Mouse (Mus musculus) R1 (cell line): ENCODE results near the gene Lrrc25.
"Not testable (repeated sequence)": the region's sequence is repeated elsewhere in the genome, so short reads cannot be mapped to it uniquely, and the experiment has no call there.

Source experiments
- DNase-seq: peaks from one replicate; pipeline ENCODE4 v3.0.0-alpha.2; 2018; ENCODE audit warnings: low read depth, low spot score

Lrrc25 gene

DNA sequence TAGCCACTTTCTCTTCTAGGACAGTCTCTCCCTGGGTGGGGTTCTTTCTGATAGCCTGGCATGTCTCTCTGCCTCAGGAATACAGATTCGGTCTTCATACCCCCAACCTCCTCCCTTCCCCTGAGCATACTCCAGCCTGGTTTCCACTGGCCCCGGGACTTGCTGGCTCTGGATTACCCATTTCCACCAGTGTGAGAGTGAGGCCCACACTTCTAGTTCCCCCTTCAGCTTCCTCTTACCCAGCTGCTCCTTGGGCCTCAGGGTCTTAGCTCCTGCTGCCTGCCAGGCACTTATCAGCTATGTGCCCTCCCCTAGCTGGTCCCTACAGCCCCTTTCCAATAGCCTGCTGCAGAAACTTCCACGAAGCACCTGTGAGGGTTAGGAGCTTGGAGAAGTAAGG, at the start of gene Lrrc25:
TSS of gene Lrrc25 (plus strand) at position 262 of the 400 bp plus-strand sequence.
- DNase-seq, result no peak

DNA sequence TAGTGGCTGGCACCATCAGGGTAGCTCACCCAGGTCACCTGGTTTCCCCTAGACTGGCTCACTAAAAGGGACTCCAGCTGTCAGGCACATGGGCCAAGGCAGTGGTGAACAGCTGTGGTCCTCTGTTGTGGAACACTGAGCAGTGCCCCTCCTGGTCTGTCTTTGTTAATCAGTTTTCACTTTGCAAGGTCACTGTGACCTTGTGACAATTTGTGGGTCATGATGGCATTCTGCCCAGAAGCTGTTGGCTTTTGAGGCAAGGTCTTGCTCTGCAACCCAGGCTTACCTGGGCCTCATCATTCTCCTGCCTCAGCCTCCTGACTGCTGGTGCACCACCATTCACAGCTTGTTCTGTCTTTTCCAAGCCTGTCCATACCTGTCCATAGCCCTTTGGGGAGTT, 45.6 kb upstream of the Lrrc25 start:
- no peak for DNase-seq

GRCm38 (mm10) chr8:70570990-70571389, 45.0 kb upstream of the Lrrc25 start:
- DNase-seq, result no peak

- DNase-seq, result no peak
Measured at GRCm38 (mm10) chr8:70574302-70574701, 41.7 kb upstream of the Lrrc25 start.

GRCm38 (mm10) chr8:70574915-70575314, 41.0 kb upstream of the Lrrc25 start:
- peak; percentile 37 for DNase-seq

- DNase-seq, result no peak
Measured at GRCm38 (mm10) chr8:70577207-70577606, 38.7 kb upstream of the Lrrc25 start.

GRCm38 (mm10) chr8:70583476-70584387, 32.2 kb upstream of the Lrrc25 start:
- no peak for DNase-seq

- DNase-seq, result no peak
Measured at GRCm38 (mm10) chr8:70584606-70585257, 31.2 kb upstream of the Lrrc25 start.

GRCm38 (mm10) chr8:70585258-70585652, 30.7 kb upstream of the Lrrc25 start:
- DNase-seq, result peak; percentile 65

DNA sequence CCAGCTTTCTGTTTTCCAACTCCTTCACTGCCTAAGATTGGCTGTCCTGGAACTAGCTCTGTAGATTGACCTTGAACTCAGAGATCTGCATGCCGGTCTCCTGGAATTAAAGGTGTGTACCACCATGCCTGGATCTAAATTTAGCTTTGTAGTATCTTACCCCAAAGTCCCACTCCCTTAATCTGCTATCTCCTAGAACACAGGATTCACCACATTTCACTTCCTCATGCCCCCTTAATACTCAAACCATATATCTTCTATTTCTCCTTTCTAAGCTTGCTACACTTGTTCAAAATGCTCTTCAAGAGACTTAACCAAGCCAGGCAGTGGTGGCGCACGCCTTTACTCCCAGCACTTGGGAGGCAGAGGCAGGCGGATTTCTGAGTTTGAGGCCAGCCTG, 28.0 kb upstream of the Lrrc25 start:
- DNase-seq, result not testable (repeated sequence)

- DNase-seq, result no peak
Measured at GRCm38 (mm10) chr8:70591569-70591968, 24.4 kb upstream of the Lrrc25 start.

- no peak for DNase-seq
Measured at GRCm38 (mm10) chr8:70593173-70593572, 22.8 kb upstream of the Lrrc25 start.

GRCm38 (mm10) chr8:70593961-70594609, 21.9 kb upstream of the Lrrc25 start, which contains the start of gene Isyna1:
Gene Isyna1, plus strand, starts transcription at chr8:70594373.
- peak; percentile 98 for DNase-seq

GRCm38 (mm10) chr8:70594621-70595564, 21.1 kb upstream of the Lrrc25 start:
- DNase-seq, result peak; percentile 84

GRCm38 (mm10) chr8:70595811-70596210, 20.1 kb upstream of the Lrrc25 start:
- no peak for DNase-seq

DNA sequence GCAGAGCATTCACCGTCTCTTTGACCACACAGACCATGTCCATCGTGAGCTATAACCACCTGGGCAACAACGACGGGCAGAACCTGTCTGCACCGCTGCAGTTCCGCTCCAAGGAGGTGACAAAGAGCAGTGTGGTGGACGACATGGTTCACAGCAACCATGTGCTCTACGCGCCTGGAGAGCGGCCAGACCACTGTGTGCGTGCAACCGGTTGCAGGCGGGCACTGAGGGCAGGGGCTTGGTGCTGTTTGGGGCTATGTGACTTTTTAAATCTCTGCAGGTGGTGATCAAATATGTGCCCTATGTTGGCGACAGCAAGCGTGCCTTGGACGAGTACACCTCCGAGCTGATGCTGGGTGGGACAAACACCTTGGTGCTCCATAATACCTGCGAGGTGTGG, 19.7 kb upstream of the Lrrc25 start:
- DNase-seq, result no peak

GRCm38 (mm10) chr8:70596775-70597416, 19.1 kb upstream of the Lrrc25 start:
- DNase-seq, result peak; percentile 62

DNA sequence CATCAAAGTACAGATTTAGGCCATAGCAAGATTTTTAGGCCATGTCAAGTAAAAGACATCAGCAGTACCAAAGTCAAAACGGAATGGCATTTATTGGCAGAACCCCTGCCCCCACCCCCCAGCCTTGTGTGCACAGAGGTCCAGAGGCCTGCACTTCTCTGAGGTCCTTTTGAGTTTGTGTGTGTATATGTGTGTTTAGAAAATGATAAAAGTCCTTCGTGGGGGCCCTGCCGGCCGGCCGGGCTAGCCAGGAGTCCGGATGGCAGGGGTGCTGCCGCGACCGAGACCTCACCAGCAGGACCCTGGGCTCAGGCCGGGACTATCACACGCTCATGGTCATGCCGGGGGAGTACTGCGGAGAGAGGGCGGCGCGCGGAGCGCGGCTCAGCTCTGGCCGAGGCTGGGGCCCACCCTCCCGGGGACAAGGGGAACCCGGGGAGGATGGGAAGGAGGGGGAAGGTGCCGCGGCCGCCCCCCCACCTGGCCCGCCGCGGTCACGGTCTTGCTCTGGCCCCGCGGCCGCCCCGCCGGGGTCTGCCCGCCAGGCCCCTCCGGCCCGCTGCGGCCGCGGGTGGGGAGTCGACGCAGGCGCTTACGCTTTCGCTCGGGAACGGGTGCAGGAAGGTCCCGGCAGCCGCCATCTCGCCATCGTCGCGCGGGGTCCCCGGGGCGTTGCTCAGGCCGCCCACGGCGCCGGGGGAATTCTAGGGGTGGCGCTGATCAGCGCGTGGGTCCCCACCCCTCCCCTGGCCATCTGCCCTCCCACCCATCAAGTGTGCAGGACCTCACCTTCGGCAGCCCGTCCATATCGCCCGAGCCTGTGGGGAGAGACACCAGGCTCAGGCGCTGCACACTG, 18.3 kb upstream of the Lrrc25 start:
- no peak for DNase-seq

GRCm38 (mm10) chr8:70598283-70598682, 17.7 kb upstream of the Lrrc25 start:
- DNase-seq, result peak; percentile 75

DNA sequence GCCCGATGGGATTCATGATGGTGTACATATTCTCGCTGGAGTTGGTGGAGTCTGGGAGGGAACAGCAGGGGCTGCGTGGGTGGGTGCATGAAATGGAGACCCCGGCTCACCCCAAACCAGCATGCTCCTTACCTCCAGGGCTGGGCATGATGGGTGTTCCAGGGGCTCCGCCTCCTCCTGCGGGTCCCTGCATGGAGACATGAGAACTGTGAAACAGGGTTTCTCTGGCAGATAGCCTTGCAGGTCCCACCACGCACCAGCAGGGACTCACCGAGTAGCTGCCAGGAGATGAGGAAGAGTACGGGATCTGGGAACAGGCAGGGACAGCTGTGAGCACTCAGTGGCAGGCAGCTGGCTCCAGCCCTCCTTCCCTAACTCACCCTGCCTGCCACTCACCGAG, 17.2 kb upstream of the Lrrc25 start:
- peak; percentile 78 for DNase-seq
